Mouse (Mus musculus) liver, embryonic 16.5 days (tissue): Measurements from ENCODE around the gene Pygo2. TPM values are rescaled to one million over a fixed set of nuclear protein-coding genes. Genes with fewer than 3 reads are reported as not detected.

Source experiments
- ATAC-seq: fragments of 200-750 bp; cut with Nextera tagmentation; 2 replicates; pipeline ENCODE4 v1.8.0; 2017; ENCODE audit warnings: low read depth, mild to moderate bottlenecking, moderate number of reproducible peaks, moderate library complexity
- H3K27ac ChIP-seq: fragments of 300-500 bp; sonication (generic); 2 replicates; pipeline ENCODE4 v1.5.1; 2014; ENCODE audit warnings: mild to moderate bottlenecking, low read length
- H3K27me3 ChIP-seq: fragments of 300-500 bp; sonication (generic); 2 replicates; pipeline ENCODE4 v1.6.1; 2014; ENCODE audit warnings: low read depth, low read length, mixed read lengths; ENCODE audit not compliant: control insufficient read depth, insufficient read depth
- H3K36me3 ChIP-seq: fragments of 300-500 bp; sonication (generic); 2 replicates; pipeline ENCODE4 v1.6.1; 2014; ENCODE audit warnings: mild to moderate bottlenecking; ENCODE audit not compliant: control insufficient read depth, insufficient read depth
- H3K4me1 ChIP-seq: fragments of 300-500 bp; sonication (generic); 2 replicates; pipeline ENCODE4 v1.6.1; 2014; ENCODE audit warnings: low read depth, low read length, mixed read lengths; ENCODE audit not compliant: control insufficient read depth
- H3K4me2 ChIP-seq: fragments of 300-500 bp; sonication (generic); 2 replicates; pipeline ENCODE4 v1.6.1; 2014; ENCODE audit warnings: low read depth, low read length, mixed read lengths
- H3K4me3 ChIP-seq: fragments of 300-500 bp; sonication (generic); 2 replicates; pipeline ENCODE4 v1.5.1; 2014; ENCODE audit warnings: low read depth, mild to moderate bottlenecking, low read length
- H3K9ac ChIP-seq: fragments of 300-500 bp; sonication (generic); 2 replicates; pipeline ENCODE4 v1.6.1; 2014; ENCODE audit warnings: low read depth, low read length
- H3K9me3 ChIP-seq: fragments of 300-500 bp; sonication (generic); replicated peaks from 2 replicates; pipeline ENCODE4 v1.6.1; 2016; ENCODE audit warnings: low read length; ENCODE audit not compliant: control insufficient read depth
- WGBS: fragments of 180-500 bp; shearing (Covaris S2); extraction: QIAGEN DNeasy Blood & Tissue Kit; methylation state at CpG from one replicate; pipeline ENCODE4 v1.1.7; 2014; ENCODE audit not compliant: insufficient replicate concordance; 5-methylcytosine and 5-hydroxymethylcytosine counted together
- polyA plus RNA-seq: library from polyadenylated mRNA; unstranded; fragments of >200 nt; fragmentation: Nextera tagmentation; extraction: Ambion mirVana; gene quantifications from 2 replicates; pipeline ENCODE4 v1.2.1, GENCODE M21; 2015

The Pygo2 gene
- polyA plus RNA-seq, 1 experiment from 2014 or later: 8.7 TPM

- no peak for ATAC-seq
- 79% methylated on average over 7 of the region's 7 CpGs for WGBS
- peaks cover 7% of the 10 kb centered on the region for H3K36me3 ChIP-seq
- H3K9ac ChIP-seq: no peak overlapping the region
- no peak overlapping the region for H3K4me2 ChIP-seq
- H3K27ac ChIP-seq: no peak overlapping the region
- peaks cover 3% of the 10 kb centered on the region for H3K4me1 ChIP-seq
- no peaks in the 10 kb centered on the region for H3K9me3 ChIP-seq
- no peak overlapping the region for H3K4me3 ChIP-seq
- no peaks in the 10 kb centered on the region for H3K27me3 ChIP-seq
Measured at GRCm38 (mm10) chr3:89401329-89401728, 28.7 kb upstream of the Pygo2 start.

DNA sequence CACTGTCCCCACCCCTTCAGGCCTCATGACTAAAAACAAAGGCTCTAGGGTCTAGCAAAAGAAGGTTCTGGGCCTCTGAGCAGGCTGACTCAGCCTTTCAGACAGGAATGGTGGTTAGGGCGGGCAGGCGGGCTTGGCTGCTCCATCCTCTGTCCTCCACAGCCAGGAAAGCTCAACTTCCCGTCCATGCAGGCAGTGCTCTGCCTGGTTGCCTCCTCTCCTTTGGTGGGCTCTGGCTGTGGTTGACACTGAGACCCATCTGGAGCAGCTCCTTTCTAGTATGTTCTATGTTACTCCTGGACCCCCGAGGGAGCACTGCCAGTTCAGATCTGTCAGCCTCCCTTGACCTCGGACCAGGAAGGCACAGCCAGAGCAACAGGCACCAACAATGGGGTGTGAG lies 27.3 kb upstream of the Pygo2 start, which contains the start of gene Lenep:
Gene Lenep, minus strand, starts transcription at position 101 of the 400 bp plus-strand sequence.
- Histone ChIP-seq H3K4me1 (no peaks in the 10 kb centered on the region), H3K36me3 (peaks cover 7% of the 10 kb centered on the region), H3K9ac (no peak within 1 kb of the TSS), H3K4me3 (no peak within 1 kb of the TSS), H3K4me2 (no peak within 1 kb of the TSS), H3K27me3 (no peaks in the 10 kb centered on the region), H3K27ac (no peak within 1 kb of the TSS), H3K9me3 (no peaks in the 10 kb centered on the region)
- 73% methylated on average over 5 of the region's 5 CpGs for WGBS
- ATAC-seq: no peak

DNA sequence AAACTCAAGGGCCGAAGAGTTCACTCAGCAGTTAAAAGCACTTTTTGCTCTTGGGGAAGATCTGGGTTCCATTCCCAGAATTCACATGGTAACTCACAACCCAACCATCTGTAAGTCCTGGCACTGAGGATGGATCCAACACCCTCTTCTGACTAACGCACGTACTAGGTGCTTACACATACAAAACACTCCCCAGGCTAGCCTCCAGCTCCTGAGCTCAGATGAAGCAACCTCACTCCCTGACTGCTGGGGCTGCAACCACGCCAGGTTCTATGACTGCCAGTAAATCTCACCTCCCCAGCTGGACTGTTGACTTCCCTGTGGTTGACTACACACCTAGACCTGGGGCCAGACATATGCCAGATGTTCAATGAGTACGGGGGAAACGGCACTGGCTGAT lies 23.1 kb upstream of the Pygo2 start:
- H3K27me3 ChIP-seq: no peaks in the 10 kb centered on the region
- H3K4me2 ChIP-seq: no peak overlapping the region
- H3K4me3 ChIP-seq: no peak overlapping the region
- H3K27ac ChIP-seq: no peak overlapping the region
- no peak for ATAC-seq
- H3K36me3 ChIP-seq: peaks cover 13% of the 10 kb centered on the region
- 79% methylated on average over 6 of the region's 6 CpGs for WGBS
- no peak overlapping the region for H3K9ac ChIP-seq
- no peaks in the 10 kb centered on the region for H3K9me3 ChIP-seq
- H3K4me1 ChIP-seq: peaks cover 7% of the 10 kb centered on the region

DNA sequence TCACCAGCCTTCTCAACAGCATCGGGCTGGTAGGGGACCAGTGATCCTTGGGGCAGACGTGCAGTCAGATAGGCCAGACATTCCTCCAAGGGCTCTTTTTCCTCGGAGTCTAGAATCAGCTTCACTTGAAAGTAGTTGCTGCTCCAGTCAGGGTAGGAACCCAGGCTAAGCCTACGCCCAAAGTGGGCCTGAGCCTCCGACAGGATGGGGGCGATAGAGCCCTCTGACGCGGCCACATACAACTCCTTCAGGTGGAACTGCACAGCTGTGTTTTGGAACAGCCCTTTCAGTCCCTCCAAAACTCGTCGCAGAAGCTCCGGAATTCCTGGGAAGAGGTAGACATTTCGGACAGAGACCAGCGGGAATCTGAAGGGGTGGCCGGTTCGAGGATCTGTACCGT lies 21.6 kb upstream of the Pygo2 start:
- no peak overlapping the region for H3K9ac ChIP-seq
- H3K4me1 ChIP-seq: peaks cover 7% of the 10 kb centered on the region
- peaks cover 11% of the 10 kb centered on the region; the same call in 1 of the 2 replicates for H3K36me3 ChIP-seq
- no peaks in the 10 kb centered on the region for H3K9me3 ChIP-seq
- H3K4me2 ChIP-seq: no peak overlapping the region
- no peak overlapping the region for H3K4me3 ChIP-seq
- WGBS: 71% methylated on average over 16 of the region's 16 CpGs
- H3K27me3 ChIP-seq: no peaks in the 10 kb centered on the region
- no peak for ATAC-seq
- H3K27ac ChIP-seq: no peak overlapping the region

- no peak for ATAC-seq
- H3K4me3 ChIP-seq: no peak overlapping the region
- no peak overlapping the region for H3K4me2 ChIP-seq
- no peaks in the 10 kb centered on the region for H3K9me3 ChIP-seq
- peaks cover 7% of the 10 kb centered on the region for H3K4me1 ChIP-seq
- no peak overlapping the region for H3K9ac ChIP-seq
- H3K36me3 ChIP-seq: peaks cover 19% of the 10 kb centered on the region
- H3K27me3 ChIP-seq: no peaks in the 10 kb centered on the region
- no peak overlapping the region for H3K27ac ChIP-seq
- WGBS: 85% methylated on average over 3 of the region's 3 CpGs
Measured at GRCm38 (mm10) chr3:89409701-89410100, 20.3 kb upstream of the Pygo2 start.

DNA sequence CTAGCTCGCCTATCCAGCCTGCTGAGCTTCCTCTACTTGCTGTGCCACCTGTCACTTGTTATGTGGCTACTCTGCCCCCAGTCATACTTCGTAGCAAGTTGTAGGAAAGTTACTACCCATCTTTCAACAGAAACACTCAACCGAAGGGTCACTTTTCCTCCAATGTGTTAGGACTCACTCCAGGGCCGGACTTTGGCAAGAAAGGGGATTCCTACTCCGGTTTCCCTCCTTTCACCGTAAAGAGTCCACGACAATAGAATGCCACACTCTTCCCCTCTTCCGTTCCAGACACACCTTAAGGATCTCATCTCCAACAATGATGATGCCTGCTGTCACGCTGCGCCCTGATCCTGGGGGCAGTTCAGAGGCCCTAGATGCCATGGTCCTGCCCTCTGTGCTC lies 19.1 kb upstream of the Pygo2 start:
- 68% methylated on average over 10 of the region's 10 CpGs for WGBS
- Histone ChIP-seq H3K4me3 (peak overlapping the region; percentile 71), H3K36me3 (peaks cover 29% of the 10 kb centered on the region), H3K4me2 (peak overlapping the region; percentile 76), H3K27ac (0 out of 2 replicates have a peak overlapping the region, but pooled peaks have one; percentile 5), H3K9ac (peak overlapping the region; percentile 70), H3K27me3 (no peaks in the 10 kb centered on the region), H3K9me3 (no peaks in the 10 kb centered on the region), H3K4me1 (peaks cover 7% of the 10 kb centered on the region)
- no peak for ATAC-seq

DNA sequence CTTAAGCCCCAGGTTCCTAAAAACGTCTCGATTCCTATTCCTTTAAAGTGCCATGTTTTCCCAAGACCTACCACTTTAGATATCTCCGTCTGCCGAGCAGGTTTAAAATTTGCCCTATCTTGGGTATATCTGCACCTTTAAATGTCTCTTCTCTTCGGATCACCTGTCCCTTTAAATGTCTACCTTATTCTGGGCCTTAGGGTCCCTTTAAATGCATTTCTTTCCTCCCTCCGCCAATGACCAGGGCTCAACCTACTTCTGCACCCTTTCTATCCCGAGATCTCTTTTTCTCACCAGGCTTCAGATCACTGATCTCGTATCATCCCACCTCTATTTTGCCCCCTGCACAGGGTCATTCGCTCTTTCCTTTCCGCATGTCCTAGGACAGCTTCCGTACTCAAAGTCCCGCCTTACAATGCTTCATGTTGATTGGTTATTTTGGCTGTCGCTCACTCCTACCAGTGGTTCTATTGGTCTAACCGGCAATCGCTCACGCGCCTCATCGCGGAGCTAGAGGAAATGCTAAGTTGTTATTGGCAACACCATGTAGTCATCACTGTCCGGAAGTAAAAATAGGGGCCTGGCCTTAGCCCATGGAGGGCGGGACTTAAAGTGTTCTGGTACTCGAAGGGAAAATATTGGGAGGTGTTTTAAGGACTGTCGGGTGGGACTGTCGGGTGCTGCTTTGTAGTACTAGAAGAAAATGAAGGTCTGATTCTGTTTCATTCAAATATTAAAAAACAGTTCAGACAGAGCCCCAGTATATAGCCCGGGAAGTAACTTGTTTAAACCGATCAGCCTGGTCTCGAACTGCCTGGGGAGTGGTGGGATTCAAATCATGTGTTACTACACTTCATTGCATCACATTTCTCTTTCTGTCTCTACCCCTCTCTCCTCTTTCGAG lies 18.3 kb upstream of the Pygo2 start, which contains the start of gene Flad1:
Gene Flad1, minus strand, starts transcription at position 381 of the 904 bp plus-strand sequence.
- Histone ChIP-seq H3K27ac (peak within 1 kb of the TSS; percentile 5), H3K36me3 (peaks cover 35% of the 10 kb centered on the region), H3K27me3 (no peaks in the 10 kb centered on the region), H3K4me2 (peak within 1 kb of the TSS; percentile 76), H3K4me1 (peaks cover 12% of the 10 kb centered on the region), H3K9me3 (no peaks in the 10 kb centered on the region), H3K9ac (peak within 1 kb of the TSS; percentile 70), H3K4me3 (peak within 1 kb of the TSS; percentile 71)
- WGBS: 5% methylated on average over 28 of the region's 28 CpGs
- peak; percentile 100 for ATAC-seq

GRCm38 (mm10) chr3:89416158-89416557 lies 13.9 kb upstream of the Pygo2 start:
- Histone ChIP-seq H3K4me2 (no peak overlapping the region), H3K9ac (no peak overlapping the region), H3K27ac (no peak overlapping the region), H3K4me1 (peaks cover 26% of the 10 kb centered on the region), H3K9me3 (no peaks in the 10 kb centered on the region), H3K27me3 (no peaks in the 10 kb centered on the region), H3K36me3 (peaks cover 29% of the 10 kb centered on the region), H3K4me3 (no peak overlapping the region)
- 91% methylated on average over 8 of the region's 8 CpGs for WGBS
- no peak for ATAC-seq

DNA sequence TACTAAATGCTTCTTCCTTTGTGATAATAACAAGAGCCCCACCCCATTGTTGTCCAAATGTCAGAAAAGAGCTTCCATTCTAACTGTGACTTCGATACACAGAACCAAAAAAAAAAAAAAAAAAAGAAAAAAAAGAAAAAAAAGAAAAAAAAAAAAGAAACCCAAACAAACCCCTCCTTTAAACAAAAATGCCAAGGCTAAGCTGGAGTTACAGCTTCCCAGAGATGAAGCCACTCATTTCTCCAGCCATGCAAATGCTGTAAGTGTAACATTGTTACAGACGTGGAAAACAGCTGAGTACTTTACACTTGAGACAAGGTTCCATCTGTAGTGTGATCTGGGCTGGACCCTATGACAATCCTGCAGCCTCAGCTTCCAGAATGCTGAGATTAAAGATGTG lies 12.9 kb upstream of the Pygo2 start:
- Histone ChIP-seq H3K27ac (peak overlapping the region; percentile 81), H3K4me2 (peak overlapping the region; percentile 65), H3K27me3 (no peaks in the 10 kb centered on the region), H3K9me3 (no peaks in the 10 kb centered on the region), H3K9ac (peak overlapping the region; percentile 71), H3K4me3 (peak overlapping the region; percentile 83), H3K4me1 (peaks cover 34% of the 10 kb centered on the region), H3K36me3 (peaks cover 29% of the 10 kb centered on the region)
- 8% methylated on average over 2 of the region's 2 CpGs for WGBS
- no peak for ATAC-seq
